Mouse (Mus musculus): Measurements from ENCODE around the gene Gm20838. TPM values are rescaled to one million over a fixed set of nuclear protein-coding genes. Genes with fewer than 3 reads are reported as not detected.
"Not testable (repeated sequence)": the region's sequence is repeated elsewhere in the genome, so short reads cannot be mapped to it uniquely, and the experiment has no call there.

Gm20838 gene
- total RNA-seq (2021) = not detected in 2 replicates
- long read RNA-seq = 0 reads

- DNase-seq = not testable (repeated sequence)
Measured at GRCm38 (mm10) chrY:33543064-33543463, at the start of gene Gm20838. Gm20838 (minus strand) TSS chrY:33543164.

Data from adrenal gland, postnatal 25 days (tissue).